Mouse (Mus musculus) gastrocnemius, postnatal 4 days (tissue): ENCODE measurements around the gene Stk32c. TPM values are rescaled to one million over a fixed set of nuclear protein-coding genes. Genes with fewer than 3 reads are reported as not detected.
A peak's percentile ranks its signal among the peaks of the same experiment; 100 is the strongest.

Experiments
- DNase-seq, 2 experiments: peaks; one replicate each; pipeline ENCODE4 v3.0.0; 2021 to 2022; ENCODE audit warnings: low spot score in 2 of 2, mixed read lengths in 2 of 2
- total RNA-seq, 2 experiments: library from RNA; stranded (reverse); gene quantifications; 2 replicates each; pipeline ENCODE4 v1.2.3; 2021

Stk32c gene
- total RNA-seq, 2 experiments from 2014 or later, result 1.6 to 1.7 TPM

DNA sequence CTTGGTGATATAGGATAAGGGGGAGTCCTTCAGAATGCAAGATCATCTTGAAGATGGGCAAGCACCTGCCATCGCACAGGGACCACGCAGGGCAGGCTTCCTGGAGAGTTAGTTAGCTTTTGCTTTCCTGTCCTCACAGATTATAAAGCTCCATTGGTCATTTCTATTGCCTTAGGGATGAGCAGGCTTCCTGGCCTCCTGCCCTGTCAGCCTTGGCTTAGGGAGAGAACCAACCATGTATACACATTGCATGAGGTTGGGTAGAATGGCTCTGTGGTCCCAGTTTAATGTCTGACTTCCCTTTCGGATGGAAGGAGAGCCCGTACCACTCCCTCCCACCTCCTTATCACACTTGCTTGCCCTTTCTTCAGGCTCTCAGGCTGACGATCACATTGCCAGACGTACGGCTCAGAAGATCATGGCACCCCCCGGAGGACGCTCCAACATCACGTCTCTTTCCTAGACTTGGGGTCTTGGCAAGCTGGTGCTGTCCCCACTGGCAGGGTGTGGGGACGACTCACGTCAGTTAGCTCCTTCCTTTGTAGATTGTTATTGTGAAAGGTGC, 112.5 kb downstream of the Stk32c start:
- no peak for DNase-seq

DNA sequence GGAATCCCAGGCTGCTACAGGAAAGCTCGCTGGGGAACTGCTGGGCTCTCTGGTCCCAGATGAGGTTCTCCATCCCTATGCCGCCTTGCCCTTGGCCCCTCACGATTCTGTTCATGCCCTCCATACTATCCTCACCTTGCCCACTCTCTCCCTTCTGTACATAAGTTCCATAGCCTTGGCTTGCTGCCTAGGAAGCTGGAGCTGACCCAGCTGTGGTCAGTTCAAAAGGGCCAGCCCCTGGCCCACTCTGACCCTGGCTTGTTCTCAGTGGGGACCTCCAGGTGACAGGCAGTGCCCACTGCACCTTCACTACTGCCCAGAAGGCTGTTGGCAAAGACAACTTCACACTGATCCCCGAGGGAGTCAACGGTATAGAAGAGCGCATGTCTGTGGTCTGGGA, 116.7 kb downstream of the Stk32c start:
- DNase-seq, result no peak

DNA sequence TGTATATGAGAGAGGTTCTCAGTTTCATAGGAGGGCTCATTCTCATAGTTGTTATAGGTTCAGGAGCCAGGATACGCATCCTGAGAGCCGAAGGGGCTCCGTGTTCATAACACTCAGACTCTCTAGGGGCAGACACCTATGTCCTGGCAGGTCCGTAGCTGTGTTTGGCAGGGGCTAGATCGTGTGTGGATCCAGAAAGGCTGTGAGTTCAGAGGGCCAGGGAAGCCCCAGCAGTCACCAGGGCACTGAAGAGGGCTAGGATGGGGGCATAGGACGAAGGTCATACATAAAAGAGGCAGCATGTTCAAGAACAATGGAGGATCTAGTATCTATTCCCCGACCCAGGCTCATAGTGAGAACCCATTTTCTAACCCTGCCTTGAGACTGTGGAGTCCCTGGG, 117.8 kb downstream of the Stk32c start:
- DNase-seq, result no peak

DNA sequence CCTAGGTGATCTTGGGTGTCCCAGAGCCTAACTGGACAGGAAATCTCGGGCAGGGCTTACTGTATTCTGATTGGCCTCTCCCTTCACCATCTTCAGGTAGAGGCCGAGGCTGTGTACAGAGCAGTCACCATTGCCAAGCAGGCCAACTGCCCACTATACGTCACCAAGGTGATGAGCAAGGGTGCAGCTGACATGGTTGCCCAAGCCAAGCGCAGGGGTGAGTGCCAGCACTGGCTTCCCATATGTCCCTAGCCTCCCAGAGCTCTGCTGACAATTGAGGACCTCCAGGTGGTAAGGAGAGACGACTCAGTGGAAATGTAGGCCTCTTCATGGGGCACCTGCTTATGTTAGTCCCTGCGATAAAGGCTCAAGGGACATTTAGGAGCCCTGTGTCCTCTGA, 118.3 kb downstream of the Stk32c start:
- DNase-seq, result no peak

DNA sequence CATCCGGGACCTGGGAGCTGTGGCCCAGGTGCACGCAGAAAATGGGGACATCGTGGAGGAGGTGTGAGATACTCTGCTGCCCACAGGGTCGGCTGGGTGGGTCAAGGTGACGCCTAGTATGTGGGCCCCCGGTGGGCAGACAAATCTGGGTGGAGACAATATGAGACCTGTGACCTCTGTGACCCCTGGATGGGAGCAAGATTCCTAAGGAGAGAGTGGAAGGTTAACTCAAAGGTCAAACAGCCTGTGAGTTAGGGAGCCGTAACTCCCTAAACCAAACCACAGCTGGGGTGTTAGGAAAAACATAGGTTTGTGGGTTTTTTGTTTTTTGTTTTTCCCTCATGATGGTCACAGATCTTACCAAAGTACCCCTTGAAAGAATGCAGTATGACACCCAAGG, 119.3 kb downstream of the Stk32c start:
- no peak for DNase-seq

DNA sequence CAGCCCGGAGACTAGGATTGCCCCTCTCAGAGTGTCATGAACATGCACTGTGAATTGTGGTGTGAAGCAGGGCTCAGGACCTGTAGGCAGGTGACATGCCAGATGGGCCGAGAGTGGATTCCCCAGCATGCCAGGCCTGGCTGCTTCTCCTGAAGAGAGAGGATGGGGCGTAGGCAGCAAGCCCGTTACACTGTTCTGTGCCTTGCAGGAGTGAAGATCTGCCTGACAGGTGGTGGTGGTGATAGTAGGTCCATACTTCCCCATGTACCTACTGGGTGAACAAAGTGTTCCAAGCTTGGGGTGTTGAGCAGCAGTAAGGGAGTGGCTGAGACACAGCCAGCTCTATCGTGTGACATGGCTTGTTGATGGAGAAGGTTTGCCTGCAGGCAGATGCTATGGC, 120.0 kb downstream of the Stk32c start:
- no peak for DNase-seq

DNA sequence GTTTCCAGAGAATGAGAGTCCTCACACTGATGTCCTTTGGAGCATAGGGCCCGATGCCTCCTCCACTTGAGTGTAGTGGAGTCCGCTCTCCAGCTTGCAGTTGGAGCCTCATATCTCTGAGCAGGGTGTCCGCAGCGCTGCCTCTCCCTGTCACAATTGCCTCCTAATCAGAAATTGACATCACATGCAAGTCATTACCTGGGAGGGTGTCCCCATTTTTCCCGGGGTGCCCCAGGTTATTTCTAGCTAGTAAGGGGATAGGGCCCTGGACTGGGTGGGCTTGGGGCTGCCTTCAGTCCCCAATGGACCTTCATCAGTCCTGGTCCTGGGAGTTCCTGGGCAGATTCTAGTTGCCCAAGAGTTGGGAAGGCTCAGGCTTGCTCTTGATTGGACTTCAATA, 120.4 kb downstream of the Stk32c start:
- DNase-seq, result no peak

DNA sequence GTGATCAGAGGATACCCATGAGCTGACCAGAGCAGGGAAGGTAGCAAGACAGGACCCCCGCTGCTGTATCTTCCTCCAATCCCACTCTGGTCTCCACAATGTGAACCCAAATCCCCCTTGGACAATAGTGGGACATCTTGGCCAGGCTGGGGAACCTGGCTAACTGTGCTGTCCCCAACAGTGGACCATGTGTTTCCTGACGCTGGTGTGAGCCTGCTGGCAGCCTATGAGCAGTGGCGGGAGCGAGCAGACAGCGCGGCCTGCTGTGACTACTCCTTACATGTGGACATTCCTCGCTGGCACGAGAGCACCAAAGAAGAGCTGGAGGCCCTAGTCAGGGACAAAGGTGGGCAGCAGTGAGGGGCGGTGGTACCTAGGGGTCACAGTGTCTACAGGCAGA, 121.4 kb downstream of the Stk32c start:
- no peak for DNase-seq

DNA sequence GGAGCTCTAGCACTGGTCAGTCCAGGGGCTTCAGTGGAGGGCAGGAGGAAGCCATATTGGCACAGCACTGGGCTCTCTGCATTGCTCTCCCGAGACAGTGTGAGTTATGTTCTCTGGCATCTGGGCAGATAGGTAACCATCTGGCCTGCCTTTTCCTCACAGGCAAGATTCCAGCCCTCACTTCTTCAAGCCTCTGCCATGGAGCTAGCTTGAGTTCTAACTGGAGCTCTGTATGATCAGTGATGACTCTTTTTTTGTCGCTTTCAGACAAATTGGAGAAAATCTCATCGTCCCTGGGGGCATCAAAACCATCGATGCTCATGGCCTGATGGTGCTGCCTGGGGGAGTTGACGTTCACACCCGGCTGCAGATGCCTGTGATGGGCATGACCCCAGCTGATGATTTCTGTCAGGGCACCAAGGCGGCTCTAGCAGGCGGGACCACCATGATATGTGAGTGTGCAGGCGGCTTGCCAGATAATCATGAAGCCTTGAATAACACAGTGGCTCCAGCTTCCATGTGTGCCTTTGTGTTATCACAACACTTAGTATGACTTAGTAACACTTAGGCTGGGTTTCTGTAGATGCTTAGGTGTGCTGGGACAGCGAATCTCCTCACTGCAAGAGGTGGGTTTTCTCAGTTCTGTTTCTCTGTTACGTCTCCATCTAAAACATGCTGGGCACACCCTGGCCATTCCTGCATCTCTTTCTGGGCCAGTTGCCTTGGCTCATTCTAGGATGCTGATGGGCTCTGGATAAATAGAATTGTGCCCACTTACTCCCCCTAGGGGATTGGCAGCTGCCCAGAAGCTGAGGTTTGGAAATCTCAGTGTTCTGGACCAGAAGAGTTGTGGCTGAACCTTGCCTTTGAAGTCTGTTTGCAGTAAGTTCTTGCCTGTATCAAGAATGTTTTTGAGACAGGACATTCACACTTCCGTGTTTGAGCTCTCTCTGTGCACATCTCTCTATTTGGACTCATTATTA, 122.9 kb downstream of the Stk32c start:
- DNase-seq, result no peak

DNA sequence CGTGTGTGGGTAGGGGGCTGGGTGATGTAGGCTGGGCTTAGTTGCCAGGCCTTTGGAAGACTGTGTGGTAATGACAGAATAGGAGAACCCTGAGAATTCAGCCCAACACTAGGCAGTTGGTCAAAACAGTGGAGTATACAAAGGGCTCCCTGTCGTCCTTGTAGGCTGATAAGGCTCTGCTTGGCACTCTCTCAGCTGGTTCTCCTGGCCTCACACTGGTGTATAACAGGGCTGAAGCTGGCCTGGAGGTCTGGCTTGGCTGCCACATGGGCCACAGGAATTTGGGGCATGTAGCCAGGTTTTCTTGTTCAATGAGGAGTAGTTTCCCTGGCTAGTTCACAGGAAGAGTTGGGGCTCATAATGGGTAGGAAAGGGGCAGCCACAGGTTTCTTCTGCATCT, 125.3 kb downstream of the Stk32c start:
- no peak for DNase-seq

DNA sequence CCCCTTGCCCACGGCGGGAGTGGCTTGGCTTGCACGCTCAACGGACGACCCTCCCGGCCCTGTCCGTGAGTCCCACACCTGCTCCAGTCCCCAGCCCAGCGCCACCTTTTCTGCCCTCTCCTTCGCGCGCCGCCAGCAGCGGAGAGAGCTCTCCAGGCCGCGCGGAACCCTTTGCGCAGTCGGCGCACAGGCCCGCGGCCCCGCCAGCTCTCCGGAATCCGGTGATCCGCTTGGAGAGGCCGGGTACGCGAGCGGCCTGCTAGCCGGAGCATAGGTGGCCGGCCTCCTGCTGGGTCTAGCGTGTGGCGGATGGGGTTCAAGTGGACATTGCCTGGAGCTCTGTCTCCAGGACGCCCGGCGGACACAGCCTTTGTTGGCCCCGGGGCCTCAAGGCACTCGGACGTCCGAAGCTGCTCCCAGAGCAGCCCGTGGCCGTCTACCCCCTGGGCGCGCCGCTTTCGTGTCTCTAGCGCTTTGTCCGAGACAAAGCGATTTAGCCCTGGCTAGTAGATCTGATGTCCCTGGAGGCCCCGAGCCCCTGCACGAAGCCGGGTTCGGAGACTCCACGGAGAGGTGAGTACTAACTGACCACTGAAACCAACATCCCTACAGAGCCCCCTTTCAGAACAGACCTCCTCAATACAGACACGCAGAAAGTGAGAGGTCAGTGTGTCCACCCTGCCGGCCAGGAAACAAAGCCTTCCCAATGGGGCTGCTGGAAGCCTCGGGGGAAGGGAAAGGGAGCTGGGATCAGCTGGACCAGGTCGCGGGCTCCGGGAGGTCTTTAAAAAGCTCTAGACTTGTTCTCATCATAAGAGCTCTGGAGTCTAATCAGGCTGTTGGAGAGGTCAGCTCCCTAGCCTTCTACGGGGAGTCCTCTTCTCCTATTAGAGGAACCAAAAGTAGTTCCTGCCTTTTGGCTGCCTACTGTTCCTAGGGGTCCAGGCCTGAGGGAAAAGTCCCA, 126.6 kb downstream of the Stk32c start:
- DNase-seq, result peak in 1 of 2 experiments; percentile 44

DNA sequence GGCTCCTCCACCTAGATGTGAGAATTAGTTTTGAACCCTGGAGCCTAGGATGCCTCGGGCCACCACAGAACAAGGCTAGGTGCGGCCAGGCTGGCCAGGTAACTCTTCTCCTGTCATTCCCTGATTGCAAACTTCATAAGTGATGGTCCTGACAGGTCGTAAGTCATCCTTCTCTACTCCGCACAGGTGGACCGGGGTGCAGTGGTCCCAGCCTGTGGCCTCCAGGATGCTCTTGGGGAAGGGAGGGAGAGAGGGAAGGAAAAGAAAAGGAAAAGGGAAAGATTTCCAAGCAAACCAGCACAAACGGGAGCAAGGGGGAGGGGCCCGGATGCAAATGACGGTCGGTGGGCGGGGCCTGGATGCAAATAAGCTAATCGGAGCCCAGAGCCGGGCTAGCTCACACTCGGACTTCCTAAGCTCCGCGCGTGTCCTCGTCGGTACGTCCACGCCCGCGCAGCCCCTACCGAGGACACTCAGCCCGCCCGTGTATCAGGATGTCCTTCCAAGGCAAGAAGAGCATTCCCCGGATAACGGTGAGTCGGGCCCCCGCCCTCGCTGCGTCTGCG, 127.4 kb downstream of the Stk32c start, which contains the start of gene Dpysl4:
Gene Dpysl4 (plus strand): TSS at position 373 of the 566 bp plus-strand sequence.
- peak; percentile 36 to 77 for DNase-seq

DNA sequence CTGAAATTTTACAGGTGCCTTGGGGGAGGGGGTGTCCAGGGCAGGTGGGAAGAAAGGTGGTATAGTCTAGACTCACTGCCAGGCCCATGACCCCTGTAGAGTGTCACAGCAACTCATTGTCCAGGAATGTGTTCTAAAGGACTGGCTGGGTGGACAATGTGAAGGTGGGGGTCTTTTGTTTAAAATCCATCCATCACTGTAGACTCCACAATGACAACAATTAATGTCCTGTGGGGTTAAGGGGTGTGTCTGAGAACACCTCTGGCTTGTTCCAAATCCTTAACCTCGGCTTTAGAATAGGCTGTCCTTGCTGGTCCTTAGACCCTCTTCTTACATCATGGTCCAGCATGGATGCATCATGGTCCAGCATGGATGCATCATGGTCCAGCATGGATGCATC, 128.8 kb downstream of the Stk32c start:
- DNase-seq, result no peak

DNA sequence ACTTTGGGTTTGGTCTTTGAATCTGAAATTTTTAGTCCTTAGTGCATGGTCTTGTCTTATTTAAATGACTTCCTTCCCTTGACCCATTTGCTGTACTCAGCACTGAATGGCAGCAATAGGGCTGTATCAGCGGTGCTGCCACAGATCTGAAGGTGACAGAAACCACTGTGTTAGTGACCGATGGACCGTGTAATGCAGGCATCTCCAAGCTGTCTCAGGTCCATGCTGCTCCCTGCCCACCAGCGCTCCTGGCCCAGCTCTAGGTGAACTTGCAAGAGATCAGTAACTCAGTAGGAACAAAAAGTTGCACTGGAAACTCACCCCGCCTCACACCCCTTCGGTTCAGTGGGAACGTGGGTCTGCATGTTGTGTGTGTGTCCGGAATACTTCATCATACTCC, 130.8 kb downstream of the Stk32c start:
- no peak for DNase-seq

DNA sequence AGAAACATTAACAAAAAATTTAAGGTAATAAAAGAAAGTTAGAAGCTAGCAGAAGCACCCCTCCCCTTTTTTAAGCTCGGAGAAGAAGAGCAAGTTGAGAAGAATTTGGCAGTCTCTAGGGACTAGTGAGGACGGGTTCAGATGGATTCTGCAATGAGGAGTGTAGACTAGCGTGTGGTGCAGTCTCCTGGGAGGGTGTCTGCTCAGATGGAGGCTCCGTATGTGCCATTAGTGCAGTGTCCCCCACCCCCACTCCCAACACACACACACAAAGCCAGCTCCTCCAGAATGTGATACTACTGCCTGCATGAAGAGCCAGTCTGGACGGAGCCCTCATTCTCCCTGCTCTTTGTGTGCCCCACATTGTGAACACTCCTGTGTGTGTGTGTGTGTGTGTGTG, 131.9 kb downstream of the Stk32c start:
- DNase-seq, result no peak

DNA sequence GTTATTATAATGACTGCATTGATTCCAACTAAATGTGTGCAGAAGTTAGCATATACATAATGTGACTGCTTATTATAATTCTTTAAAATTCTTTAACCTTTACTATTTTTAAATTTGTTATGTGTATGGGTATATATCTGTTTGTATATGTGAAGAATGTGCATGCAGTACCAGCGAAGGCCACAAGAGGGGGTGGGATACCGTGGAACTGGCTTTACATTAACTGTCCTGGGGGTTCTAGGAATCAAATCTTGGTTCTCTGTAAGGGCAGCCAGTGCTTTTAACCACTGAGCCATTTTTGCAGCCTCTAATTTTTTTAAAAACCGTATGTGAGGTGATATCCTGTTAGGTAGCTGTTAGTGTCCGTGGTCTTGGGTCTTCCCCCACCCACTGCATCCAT, 132.4 kb downstream of the Stk32c start:
- DNase-seq, result no peak

DNA sequence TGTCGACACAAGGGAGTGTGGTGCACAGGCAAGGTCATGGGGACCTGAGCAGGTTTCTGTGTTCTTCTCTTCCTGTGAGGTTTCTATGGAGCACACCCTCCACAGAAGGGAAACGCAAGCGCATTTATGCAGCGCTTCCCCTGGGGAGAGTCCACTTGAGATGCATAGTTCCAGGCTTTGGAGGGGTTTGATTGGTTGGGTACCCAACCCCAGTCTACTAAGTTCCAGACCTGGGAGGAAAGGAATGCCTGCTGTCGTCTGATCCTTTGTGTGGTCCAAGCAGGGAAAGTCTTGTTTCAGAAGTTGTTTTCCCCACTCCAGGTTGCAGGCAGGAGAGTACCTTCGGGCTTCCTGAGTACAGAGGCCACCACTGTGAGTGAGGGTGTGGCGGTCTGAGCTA, 134.0 kb downstream of the Stk32c start:
- DNase-seq, result no peak

DNA sequence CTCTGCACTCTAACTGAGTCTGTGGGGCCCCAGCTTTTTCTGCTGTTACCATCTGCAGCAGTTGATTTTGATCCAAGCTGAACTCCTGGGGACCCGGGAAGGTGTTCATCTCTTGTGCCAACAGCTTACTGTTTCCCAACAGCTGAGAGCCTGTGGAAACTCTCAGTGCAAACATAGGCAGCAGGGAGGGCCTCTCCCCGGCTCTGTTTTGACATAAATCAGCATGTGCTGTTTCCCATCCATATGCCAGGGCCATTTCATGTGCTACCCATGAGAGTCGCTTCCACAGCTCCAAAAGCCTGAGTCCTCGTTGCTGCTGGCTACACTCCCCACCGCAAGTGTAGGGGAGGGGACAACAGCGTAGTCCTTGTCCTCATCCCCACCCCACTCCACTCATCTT, 134.9 kb downstream of the Stk32c start:
- no peak for DNase-seq

DNA sequence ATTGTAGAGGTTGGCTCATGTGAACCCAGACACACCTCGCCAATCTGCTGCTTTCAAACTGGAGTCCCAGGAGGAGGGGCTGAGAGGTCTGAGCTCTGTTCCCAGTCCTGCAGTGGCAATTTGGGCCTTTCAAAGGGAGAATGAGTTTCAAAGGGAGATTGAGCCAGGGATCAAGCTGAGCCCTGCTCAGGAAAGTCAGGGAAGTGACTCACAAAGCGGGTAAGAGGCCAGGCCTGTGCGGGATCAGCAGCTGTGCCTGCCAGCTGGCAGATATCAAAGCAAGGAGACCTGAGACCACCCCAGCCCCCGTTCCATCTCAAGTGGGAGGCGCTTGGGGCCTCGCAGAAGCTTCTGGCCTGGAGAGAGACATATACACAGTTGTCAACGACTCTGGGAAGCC, 135.8 kb downstream of the Stk32c start:
- no peak for DNase-seq

DNA sequence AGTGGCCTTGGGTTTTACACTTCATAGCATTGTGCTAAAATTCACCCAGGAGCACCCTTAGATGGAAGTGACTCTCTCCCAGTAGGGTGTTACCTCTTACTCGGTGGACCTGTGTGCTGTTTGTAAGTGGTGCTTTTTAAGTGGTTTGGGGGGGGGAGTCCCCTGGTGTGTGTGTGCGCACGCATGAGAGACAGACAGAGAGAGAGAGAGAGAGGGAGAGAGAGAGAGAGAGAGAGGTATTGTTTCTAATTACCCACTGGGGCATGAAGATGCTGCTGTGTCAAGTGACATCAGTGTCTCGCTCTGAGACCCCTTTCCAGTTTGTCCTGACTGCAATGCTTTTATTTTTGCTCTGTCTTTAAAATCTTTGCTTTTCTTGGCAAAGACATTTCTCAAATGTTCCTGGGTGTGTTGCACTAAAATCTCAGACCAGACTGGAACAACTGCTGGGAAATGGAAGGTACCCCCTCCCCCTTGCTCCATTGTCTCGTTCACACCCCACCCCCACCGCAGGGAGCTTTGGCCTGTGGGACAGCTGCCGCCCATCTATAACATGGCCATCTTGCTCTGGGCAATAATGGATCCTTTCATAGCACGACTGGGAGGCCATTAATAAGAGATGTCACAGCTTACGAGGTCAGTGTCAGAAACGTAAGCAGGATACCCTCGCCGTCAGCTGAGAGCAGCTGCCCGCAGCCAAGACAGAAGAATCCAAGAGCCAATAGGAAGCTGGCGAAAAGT, 137.9 kb downstream of the Stk32c start:
- DNase-seq, result no peak
